Comparison of ENCODE assay signal across 24 mouse cellular contexts in the genomic region with DNA sequence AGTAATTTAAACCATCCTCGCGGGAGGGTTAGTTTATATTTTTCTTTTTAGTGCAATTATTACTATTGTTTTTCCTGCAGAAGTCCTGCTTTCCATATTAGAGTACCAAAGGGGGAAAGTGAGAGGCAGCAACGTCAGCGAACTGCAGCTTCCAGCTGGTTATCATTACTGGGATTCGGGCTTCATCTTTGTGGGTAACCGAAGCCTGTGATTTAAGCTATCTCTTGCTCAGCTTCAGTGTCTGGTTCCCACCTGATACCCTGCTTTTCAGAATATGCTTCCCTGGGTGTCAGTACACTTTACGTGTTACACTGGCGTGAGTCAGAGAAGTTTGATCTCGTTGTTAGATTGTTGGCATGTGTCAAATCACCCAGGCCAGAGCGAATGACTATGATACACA.
A peak's percentile ranks its signal among the peaks of the same experiment; 100 is the strongest.
DNase-seq lines count a peak whose midpoint lies in the region; ATAC-seq and TF ChIP-seq lines count a peak whose summit lies in the region.
"Had no signal": no experiment of that assay in that cellular context is flagged by ENCODE, and none has a peak within 500 bp of the region (broad histone marks: within the 10 kb centered on the region; RNA-seq: fewer than 3 reads in every experiment).

No protein-coding gene starts in this region.

- H3K27ac ChIP-seq in embryonic facial prominence, embryonic 10.5 days (replicated peaks) = 0 out of 2 replicates have a peak overlapping the region, but pooled peaks have one; percentile 3
- H3K27ac ChIP-seq in embryonic facial prominence, embryonic 11.5 days (replicated peaks; ENCODE audit: low read depth, low read length) = no peak overlapping the region
- H3K27ac ChIP-seq in limb, embryonic 14.5 days (replicated peaks; ENCODE audit: low read depth, low read length) = 0 out of 2 replicates have a peak overlapping the region, but pooled peaks have one; percentile 19
- H3K27ac ChIP-seq: forebrain, embryonic 10.5 days; heart, embryonic 10.5 days; hindbrain, embryonic 10.5 days; hindbrain, embryonic 15.5 days had no signal

- H3K4me1 ChIP-seq in embryonic facial prominence, embryonic 10.5 days = peaks cover 58% of the 10 kb centered on the region
- no peaks in the 10 kb centered on the region; the same call in 1 of the 2 replicates for H3K4me1 ChIP-seq in embryonic facial prominence, embryonic 11.5 days (ENCODE audit: control insufficient read depth, insufficient read depth, low read length)
- H3K4me1 ChIP-seq in limb, embryonic 14.5 days (ENCODE audit: control insufficient read depth, insufficient read depth, low read length) = peaks cover 17% of the 10 kb centered on the region
- H3K4me1 ChIP-seq: heart, embryonic 10.5 days; hindbrain, embryonic 10.5 days had no signal

- DNase-seq in embryonic facial prominence, embryonic 10.5 days (ENCODE audit: low spot score) = peak; percentile 35
- DNase-seq in embryonic facial prominence, embryonic 11.5 days (ENCODE audit: low spot score) = peak; percentile 74
- peak; percentile 31 for DNase-seq in forelimb bud, embryonic 11.5 days (ENCODE audit: low read depth, low spot score)
- peak; percentile 43 for DNase-seq in limb, embryonic 14.5 days (ENCODE audit: low spot score)
- DNase-seq in cerebellum, adult 11 months = no peak
- DNase-seq in left cerebral cortex, postnatal 36 days (ENCODE audit: low spot score in 2 of 2) = no peak
- DNase-seq: adrenal gland, postnatal 14 days; cerebellum, adult 8-10 months; cerebellum, postnatal 14 days; gastrocnemius, postnatal 36 days; heart, adult 18-20 months; heart, postnatal 10 days; kidney, adult 8-10 months had no signal

- no peak for TF ChIP-seq POLR2A in limb, embryonic 14.5 days (IDR thresholded peaks at IDR 0.05; ENCODE audit: borderline replicate concordance, extremely low read depth, insufficient read depth, insufficient read length)

- no peak overlapping the region for H3K4me3 ChIP-seq in embryonic facial prominence, embryonic 10.5 days
- H3K4me3 ChIP-seq in embryonic facial prominence, embryonic 11.5 days (ENCODE audit: low read depth, low read length) = no peak overlapping the region
- no peak overlapping the region for H3K4me3 ChIP-seq in limb, embryonic 14.5 days (replicated peaks; ENCODE audit: low read length)
- H3K4me3 ChIP-seq: erythroblast, embryonic 14.5 days; forebrain, embryonic 10.5 days; heart, embryonic 10.5 days; hindbrain, embryonic 10.5 days; hindbrain, embryonic 15.5 days had no signal

- WGBS in embryonic facial prominence, embryonic 10.5 days = 57% methylated on average over 10 of the region's 10 CpGs
- WGBS in embryonic facial prominence, embryonic 11.5 days = 46% methylated on average over 10 of the region's 10 CpGs
- 41% methylated on average over 10 of the region's 10 CpGs for WGBS in limb, embryonic 14.5 days

- ATAC-seq in embryonic facial prominence, embryonic 11.5 days (replicated peaks; ENCODE audit: insufficient number of reproducible peaks, low FRiP score, low TSS enrichment, low read depth) = no peak
- 0 out of 2 replicates have a peak, but pooled peaks have one; percentile 23 for ATAC-seq in limb, embryonic 14.5 days (ENCODE audit: low FRiP score, low read depth)
- no peak for ATAC-seq in cerebellum, adult (ENCODE audit: insufficient number of reproducible peaks, low FRiP score, low TSS enrichment)
- ATAC-seq: CD4-positive, CD25-positive, alpha-beta regulatory T cell, adult 4 months; forebrain, embryonic 14.5 days; inflammation-experienced regulatory T-cells, adult 6 months; intestine, postnatal 0 days had no signal

- no peak overlapping the region for H3K9ac ChIP-seq in embryonic facial prominence, embryonic 11.5 days (replicated peaks; ENCODE audit: low read length)
- no peak overlapping the region for H3K9ac ChIP-seq in limb, embryonic 14.5 days (ENCODE audit: low read depth, low read length, severe bottlenecking)
- H3K9ac ChIP-seq: hindbrain, embryonic 15.5 days had no signal

- no peak overlapping the region for H3K4me2 ChIP-seq in embryonic facial prominence, embryonic 11.5 days (ENCODE audit: low read depth, low read length)
- 0 out of 2 replicates have a peak overlapping the region, but pooled peaks have one; percentile 17 for H3K4me2 ChIP-seq in limb, embryonic 14.5 days (replicated peaks; ENCODE audit: low read depth, low read length, severe bottlenecking)
- H3K4me2 ChIP-seq: hindbrain, embryonic 15.5 days had no signal

- no peaks in the 10 kb centered on the region for H3K36me3 ChIP-seq in embryonic facial prominence, embryonic 10.5 days (replicated peaks)
- H3K36me3 ChIP-seq in embryonic facial prominence, embryonic 11.5 days (replicated peaks; ENCODE audit: control insufficient read depth, insufficient read depth, low read depth, low read length) = no peaks in the 10 kb centered on the region
- no peaks in the 10 kb centered on the region for H3K36me3 ChIP-seq in limb, embryonic 14.5 days (ENCODE audit: control insufficient read depth, insufficient read depth, low read length)
- H3K36me3 ChIP-seq: forebrain, embryonic 10.5 days; G1E; heart, embryonic 10.5 days; hindbrain, embryonic 10.5 days; hindbrain, embryonic 15.5 days had no signal

- H3K9me3 ChIP-seq in embryonic facial prominence, embryonic 10.5 days = no peaks in the 10 kb centered on the region
- no peaks in the 10 kb centered on the region for H3K9me3 ChIP-seq in embryonic facial prominence, embryonic 11.5 days (replicated peaks; ENCODE audit: control insufficient read depth, low read length)
- H3K9me3 ChIP-seq in limb, embryonic 14.5 days (ENCODE audit: control insufficient read depth, low read length) = no peaks in the 10 kb centered on the region
- H3K9me3 ChIP-seq: forebrain, embryonic 10.5 days; heart, embryonic 10.5 days; hindbrain, embryonic 15.5 days had no signal

- H3K27me3 ChIP-seq in embryonic facial prominence, embryonic 10.5 days (replicated peaks; ENCODE audit: low read depth, poor library complexity, severe bottlenecking) = no peaks in the 10 kb centered on the region
- H3K27me3 ChIP-seq in embryonic facial prominence, embryonic 11.5 days (ENCODE audit: control insufficient read depth, insufficient read depth, low read length) = no peaks in the 10 kb centered on the region
- H3K27me3 ChIP-seq in limb, embryonic 14.5 days (ENCODE audit: control insufficient read depth, insufficient read depth, low read length) = no peaks in the 10 kb centered on the region
- H3K27me3 ChIP-seq: hindbrain, embryonic 15.5 days had no signal

- intact Hi-C loops in left cerebral cortex, postnatal 36 days (cut with DNase I) = no loop called here

Comparison
In these comparisons a context has a peak if more than half of its experiments do, and no peak if none do; other contexts are left out.
1. DNase-seq: peak in embryonic facial prominence, embryonic 10.5 days (single experiment), embryonic facial prominence, embryonic 11.5 days (single experiment), forelimb bud, embryonic 11.5 days (single experiment) and limb, embryonic 14.5 days (single experiment); none in cerebellum, adult 11 months (single experiment) and left cerebral cortex, postnatal 36 days (0 of 2).